ENCODE assay signal across 11 mouse cellular contexts in the genomic region with DNA sequence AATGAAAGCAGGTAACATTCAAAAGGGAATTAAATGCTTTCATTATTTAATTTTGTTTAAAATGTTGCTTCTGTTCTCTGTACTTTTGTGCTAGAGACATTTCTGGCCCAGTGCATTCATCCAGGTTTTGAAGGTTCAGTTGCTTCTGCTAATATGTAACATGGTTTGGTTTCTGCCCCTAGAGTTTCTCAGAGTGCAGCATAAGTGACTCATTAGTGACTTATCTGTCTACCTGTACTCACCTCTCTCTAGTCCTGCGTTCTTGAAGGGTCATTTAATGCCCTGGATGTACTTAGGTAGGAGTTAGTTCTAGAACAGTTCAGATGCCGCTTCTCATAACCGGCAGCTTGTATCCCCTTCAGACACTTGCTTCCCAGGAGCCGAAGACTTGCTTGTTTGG. TPM values are rescaled to one million over a fixed set of nuclear protein-coding genes. Genes with fewer than 3 reads are reported as not detected.
"Had no signal": no experiment of that assay in that cellular context is flagged by ENCODE, and none has a peak within 500 bp of the region (broad histone marks: within the 10 kb centered on the region; RNA-seq: fewer than 3 reads in every experiment).

No protein-coding gene starts in this region.

- ATAC-seq: midbrain, embryonic 16.5 days had no signal

- H3K4me2 ChIP-seq: limb, embryonic 13.5 days; midbrain, embryonic 12.5 days; neural tube, embryonic 13.5 days had no signal

- H3K36me3 ChIP-seq: limb, embryonic 13.5 days; midbrain, embryonic 12.5 days; neural tube, embryonic 13.5 days had no signal

- H3K4me1 ChIP-seq: midbrain, embryonic 12.5 days; neural tube, embryonic 13.5 days had no signal

- H3K9ac ChIP-seq: limb, embryonic 13.5 days; liver, embryonic 14.5 days; midbrain, embryonic 12.5 days; neural tube, embryonic 13.5 days had no signal

- H3K27me3 ChIP-seq: limb, embryonic 13.5 days; midbrain, embryonic 12.5 days; neural tube, embryonic 13.5 days had no signal

- H3K27ac ChIP-seq: layer of hippocampus, adult 2 months; limb, embryonic 13.5 days; liver, embryonic 14.5 days; midbrain, embryonic 12.5 days; neural tube, embryonic 13.5 days had no signal

- H3K4me3 ChIP-seq: layer of hippocampus, adult 2 months; limb, embryonic 13.5 days; midbrain, embryonic 12.5 days; neural tube, embryonic 13.5 days had no signal

- DNase-seq: left cerebral cortex, postnatal 4 days; lung, adult 18-20 months; retina, postnatal 1 day; thymus, postnatal 4 days had no signal

- H3K9me3 ChIP-seq: limb, embryonic 13.5 days; midbrain, embryonic 12.5 days; neural tube, embryonic 13.5 days had no signal

RNA-seq across cellular contexts. Expression of gene Lekr1, which starts 56.9 kb away (rescaled TPM):
- polyA plus RNA-seq: liver, adult 2 months had no signal
